Comparison of ENCODE assay signal across 18 mouse cellular contexts in the genomic region with DNA sequence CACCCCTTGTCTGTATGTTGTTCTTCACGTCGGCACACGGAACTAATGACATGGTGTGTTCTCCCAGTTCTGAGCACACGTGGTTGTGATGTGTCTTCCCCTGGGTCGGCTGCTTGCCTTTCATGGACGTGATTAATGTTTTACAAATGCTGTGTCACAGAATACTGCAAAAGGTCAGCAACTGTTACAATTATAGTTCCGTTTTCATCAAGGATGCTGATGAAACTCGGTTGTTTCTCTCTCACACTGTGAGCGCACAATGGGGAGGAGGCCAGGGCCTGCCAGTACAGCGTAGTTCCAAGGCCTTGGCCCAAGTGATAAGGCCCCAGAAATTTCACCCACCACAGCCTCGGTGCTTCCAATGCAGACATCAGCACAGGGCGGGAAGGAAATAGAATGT. TPM values are rescaled to one million over a fixed set of nuclear protein-coding genes. Genes with fewer than 3 reads are reported as not detected.
DNase-seq lines count a peak whose midpoint lies in the region; ATAC-seq lines count a peak whose summit lies in the region.
"Had no signal": no experiment of that assay in that cellular context is flagged by ENCODE, and none has a peak within 500 bp of the region (broad histone marks: within the 10 kb centered on the region; RNA-seq: fewer than 3 reads in every experiment).

No protein-coding gene starts in this region.

- WGBS in kidney, embryonic 14.5 days, result 64% methylated on average over 12 of the region's 12 CpGs

- H3K4me2 ChIP-seq in kidney, embryonic 14.5 days (replicated peaks; ENCODE audit: low read depth, low read length), result no peak overlapping the region
- H3K4me2 ChIP-seq: forebrain, embryonic 13.5 days; hindbrain, embryonic 15.5 days; limb, embryonic 12.5 days; neural tube, embryonic 12.5 days had no signal

- peaks cover 9% of the 10 kb centered on the region; the same call in 1 of the 2 replicates for H3K27me3 ChIP-seq in kidney, embryonic 14.5 days (ENCODE audit: control insufficient read depth, insufficient read depth, low read length)
- H3K27me3 ChIP-seq: forebrain, embryonic 13.5 days; neural tube, embryonic 12.5 days had no signal

- no peak overlapping the region for H3K27ac ChIP-seq in kidney, embryonic 14.5 days (ENCODE audit: low read depth, low read length)
- H3K27ac ChIP-seq: forebrain, embryonic 13.5 days; hindbrain, embryonic 15.5 days; limb, embryonic 12.5 days; neural tube, embryonic 12.5 days had no signal

- no peak overlapping the region for H3K4me3 ChIP-seq in kidney, embryonic 14.5 days (ENCODE audit: low read length)
- H3K4me3 ChIP-seq: forebrain, embryonic 13.5 days; hindbrain, embryonic 15.5 days; limb, embryonic 12.5 days; neural tube, embryonic 12.5 days had no signal

- no peak overlapping the region for H3K9ac ChIP-seq in kidney, embryonic 14.5 days (ENCODE audit: low read depth, low read length)
- H3K9ac ChIP-seq: forebrain, embryonic 13.5 days; hindbrain, embryonic 15.5 days; limb, embryonic 12.5 days; neural tube, embryonic 12.5 days had no signal

- no peaks in the 10 kb centered on the region for H3K36me3 ChIP-seq in kidney, embryonic 14.5 days (ENCODE audit: control insufficient read depth, insufficient read depth, low read length)
- H3K36me3 ChIP-seq: hindbrain, embryonic 15.5 days; limb, embryonic 12.5 days; neural tube, embryonic 12.5 days had no signal

- no peaks in the 10 kb centered on the region for H3K9me3 ChIP-seq in kidney, embryonic 14.5 days (ENCODE audit: control insufficient read depth, low read length)
- H3K9me3 ChIP-seq: forebrain, embryonic 13.5 days; hindbrain, embryonic 15.5 days; limb, embryonic 12.5 days; neural tube, embryonic 12.5 days had no signal

- H3K4me1 ChIP-seq in kidney, embryonic 14.5 days (ENCODE audit: control insufficient read depth, insufficient read depth, low read length), result no peaks in the 10 kb centered on the region
- H3K4me1 ChIP-seq: neural tube, embryonic 12.5 days had no signal

- no peak for ATAC-seq in kidney, embryonic 14.5 days (ENCODE audit: low FRiP score, low TSS enrichment)
- no peak for ATAC-seq in activated CD4-positive, CD25-positive, alpha-beta regulatory T cell, adult 4 months
- ATAC-seq: forebrain, embryonic 13.5 days had no signal

- peak; percentile 51 for DNase-seq in kidney, adult 9 months
- peak; percentile 33 to 83 for DNase-seq in adrenal gland, adult (ENCODE audit: inconsistent age in 2 of 2, low spot score in 1 of 2)
- peak; percentile 72 for DNase-seq in adrenal gland, postnatal 14 days
- DNase-seq in kidney, postnatal 36 days, result peak; percentile 36 to 56
- DNase-seq in thymus, postnatal 25 days, result no peak
- DNase-seq: B cell, adult 2 months; cerebellum, adult 18-20 months; cerebellum, postnatal 36 days; gastrocnemius, postnatal 25 days; retina, postnatal 1 day; right cerebral cortex, postnatal 4 days; thymus, adult 18-20 months had no signal

RNA-seq across cellular contexts. Expression of a gene that starts 17.0 kb away (rescaled TPM):
- polyA plus RNA-seq in kidney, embryonic 14.5 days (2014; fragmentation: Nextera tagmentation; extraction: Ambion mirVana), result 1.8 and 2.0 TPM in 2 replicates
- 18.8 and 23.8 TPM in 2 replicates for total RNA-seq in adrenal gland, postnatal 14 days (2021)
- under 1 TPM in 1 of 2 experiments, not detected in 1; 0.28 TPM for polyA plus RNA-seq in activated CD4-positive, CD25-positive, alpha-beta regulatory T cell, adult 4 months (2017; shearing (Covaris generic))
